Mouse (Mus musculus) natural killer cell, adult 2 months (primary cell): Measurements from ENCODE around the gene Pagr1a.

Source experiments
- DNase-seq, 2 experiments: peaks; one replicate each; pipeline ENCODE4 v3.0.0; 2022; ENCODE audit warnings: low spot score in 2 of 2

Pagr1a gene

GRCm38 (mm10) chr7:127003620-127004019, 13.5 kb downstream of the Pagr1a start:
- no peak for DNase-seq

- no peak for DNase-seq
Measured at GRCm38 (mm10) chr7:126999568-126999967, 17.6 kb downstream of the Pagr1a start.

- DNase-seq: no peak
Measured at GRCm38 (mm10) chr7:126996449-126996848, 20.7 kb downstream of the Pagr1a start.

GRCm38 (mm10) chr7:126988816-126989215, 28.3 kb downstream of the Pagr1a start:
- DNase-seq: no peak

GRCm38 (mm10) chr7:126986319-126986718, 30.8 kb downstream of the Pagr1a start:
- no peak for DNase-seq

GRCm38 (mm10) chr7:126984667-126985444, 32.3 kb downstream of the Pagr1a start:
- no peak for DNase-seq

GRCm38 (mm10) chr7:126983113-126983512, 34.0 kb downstream of the Pagr1a start:
- no peak for DNase-seq

DNA sequence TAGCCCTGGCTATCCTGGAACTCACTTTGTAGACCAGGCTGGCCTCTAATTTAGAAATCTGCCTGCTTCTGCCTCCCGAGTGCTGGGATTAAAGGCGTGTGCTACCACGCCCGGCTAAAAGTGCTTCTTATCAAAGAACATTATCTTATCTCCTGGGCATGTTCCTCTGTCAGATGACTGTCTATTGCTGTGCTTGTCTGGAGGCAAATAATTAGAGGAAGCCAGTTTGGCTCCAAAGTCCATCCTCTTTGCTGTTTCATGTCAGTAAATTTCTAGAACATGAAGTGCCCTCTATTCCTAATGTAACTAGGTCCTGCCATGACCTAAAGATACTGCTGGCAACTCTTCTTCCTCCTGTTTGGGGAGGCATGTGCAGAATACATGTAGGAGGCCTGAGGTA, 35.1 kb downstream of the Pagr1a start:
- DNase-seq: no peak

GRCm38 (mm10) chr7:126981601-126982000, 35.6 kb downstream of the Pagr1a start:
- DNase-seq: no peak

DNA sequence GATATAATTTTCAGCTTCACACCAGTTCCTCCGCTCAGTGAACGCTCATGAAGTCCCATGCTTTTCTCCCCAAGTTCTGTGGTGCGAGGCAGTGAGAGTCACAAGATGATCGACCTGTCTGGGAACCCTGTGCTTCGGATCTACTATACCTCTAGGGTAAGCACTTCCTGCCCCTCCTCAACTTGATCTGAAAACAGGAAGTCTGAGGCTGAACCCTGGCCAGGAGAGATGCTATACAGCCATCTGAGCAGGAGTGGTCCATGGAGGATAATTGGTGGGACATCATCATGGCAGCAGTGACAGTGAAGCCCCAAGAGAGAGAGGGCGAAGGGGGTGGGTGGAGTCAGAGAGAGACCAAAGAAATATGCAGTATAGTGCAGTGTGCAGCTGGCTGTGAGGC, 38.3 kb downstream of the Pagr1a start:
- DNase-seq: no peak

- no peak for DNase-seq
Measured at GRCm38 (mm10) chr7:126976878-126977459, 40.2 kb downstream of the Pagr1a start.

DNA sequence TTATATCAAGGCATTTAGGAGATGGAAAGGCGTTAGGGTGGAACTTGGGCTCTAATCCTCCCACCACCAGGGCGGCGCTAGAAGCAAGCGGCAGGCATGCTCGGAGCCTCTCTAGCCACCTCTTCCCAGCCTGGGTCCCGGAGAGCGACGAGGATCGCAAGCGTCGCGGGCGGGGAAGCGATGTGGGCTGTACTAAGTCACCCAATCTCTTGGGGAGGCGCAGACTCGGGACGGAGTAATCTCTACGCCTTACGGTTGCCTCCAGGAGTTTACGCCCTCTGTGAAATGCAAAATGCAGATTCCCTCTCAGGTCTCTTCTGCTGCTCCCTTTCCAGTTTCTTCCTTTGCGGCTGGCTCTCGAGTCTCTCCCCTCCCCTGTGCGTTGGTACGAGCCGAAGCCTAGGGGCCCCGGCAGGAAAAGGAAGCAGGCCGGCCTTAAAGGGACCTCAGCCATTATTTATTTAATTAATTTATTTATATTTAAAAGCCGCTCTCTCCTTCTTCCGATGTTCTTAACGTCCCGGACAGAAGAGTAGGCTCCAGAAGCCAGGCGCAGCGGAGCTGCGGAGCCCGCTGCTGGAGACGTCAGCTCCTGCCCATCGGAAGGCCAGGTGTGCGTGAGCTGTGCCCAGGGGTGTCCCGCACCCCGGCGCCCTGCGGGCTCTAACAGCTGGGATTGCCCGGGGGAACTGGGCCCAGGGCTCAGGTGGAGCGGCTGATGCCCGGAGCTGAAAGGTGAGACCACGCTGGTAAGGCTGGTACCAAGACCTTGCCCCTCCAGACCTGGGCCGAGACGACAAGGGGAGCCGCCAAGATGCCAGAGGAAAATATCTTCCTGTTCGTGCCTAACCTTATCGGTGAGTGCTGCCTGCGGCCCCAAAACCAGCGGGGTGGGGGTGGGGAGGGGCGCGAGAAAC, 40.9 kb downstream of the Pagr1a start, which contains the start of gene Cdiptos:
Gene Cdiptos, minus strand, starts transcription at position 149 of the 917 bp plus-strand sequence.
- DNase-seq: peak; percentile 93 to 95

GRCm38 (mm10) chr7:126975893-126975949, 41.4 kb downstream of the Pagr1a start, which contains the start of gene Cdipt:
TSS of gene Cdipt (plus strand) at chr7:126975914.
- no peak for DNase-seq

- DNase-seq: no peak
Measured at GRCm38 (mm10) chr7:126975493-126975892, 41.7 kb downstream of the Pagr1a start.

DNA sequence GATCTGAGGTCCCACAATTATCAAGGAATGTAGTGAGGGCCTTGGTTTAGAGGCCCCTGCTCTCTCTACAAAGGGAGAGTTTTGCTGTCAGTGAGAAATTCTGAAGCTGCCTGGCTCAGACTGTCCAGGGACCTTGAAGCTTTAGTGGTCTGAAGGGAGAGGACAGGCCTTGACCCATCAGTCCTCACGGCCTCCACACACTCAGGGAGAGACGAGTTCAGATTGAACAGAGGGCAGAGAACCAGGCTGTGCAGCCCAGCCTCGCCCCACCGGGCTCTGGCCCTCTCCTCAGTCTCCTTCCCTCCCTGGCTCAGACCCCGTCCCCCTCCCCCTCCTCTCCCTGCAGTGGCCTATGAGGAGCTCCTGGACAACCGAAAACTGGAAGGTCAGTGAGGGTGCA, 49.8 kb downstream of the Pagr1a start:
- DNase-seq: no peak

DNA sequence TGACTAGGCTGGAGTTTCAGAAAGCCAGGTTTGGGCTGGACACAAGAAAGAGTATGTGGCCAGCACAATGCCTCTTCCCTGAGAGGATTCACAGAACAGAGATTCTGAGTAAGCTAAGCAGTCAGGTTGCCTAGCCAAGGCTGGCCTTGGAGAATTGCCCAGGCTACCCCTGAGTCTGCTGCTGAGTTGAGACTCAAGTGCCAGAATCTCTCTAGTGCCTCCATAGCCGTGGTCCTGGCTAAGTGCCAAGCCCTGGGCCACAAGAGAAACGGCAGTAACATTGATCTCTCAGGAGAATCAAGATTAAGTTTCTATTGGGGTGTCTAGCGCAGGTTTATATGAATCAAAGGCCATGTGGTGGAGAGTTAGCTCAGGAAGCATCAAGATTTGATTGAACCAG, 51.6 kb downstream of the Pagr1a start:
- no peak for DNase-seq
